Mouse (Mus musculus): ENCODE results near the gene Padi2.

Gene Padi2

DNA sequence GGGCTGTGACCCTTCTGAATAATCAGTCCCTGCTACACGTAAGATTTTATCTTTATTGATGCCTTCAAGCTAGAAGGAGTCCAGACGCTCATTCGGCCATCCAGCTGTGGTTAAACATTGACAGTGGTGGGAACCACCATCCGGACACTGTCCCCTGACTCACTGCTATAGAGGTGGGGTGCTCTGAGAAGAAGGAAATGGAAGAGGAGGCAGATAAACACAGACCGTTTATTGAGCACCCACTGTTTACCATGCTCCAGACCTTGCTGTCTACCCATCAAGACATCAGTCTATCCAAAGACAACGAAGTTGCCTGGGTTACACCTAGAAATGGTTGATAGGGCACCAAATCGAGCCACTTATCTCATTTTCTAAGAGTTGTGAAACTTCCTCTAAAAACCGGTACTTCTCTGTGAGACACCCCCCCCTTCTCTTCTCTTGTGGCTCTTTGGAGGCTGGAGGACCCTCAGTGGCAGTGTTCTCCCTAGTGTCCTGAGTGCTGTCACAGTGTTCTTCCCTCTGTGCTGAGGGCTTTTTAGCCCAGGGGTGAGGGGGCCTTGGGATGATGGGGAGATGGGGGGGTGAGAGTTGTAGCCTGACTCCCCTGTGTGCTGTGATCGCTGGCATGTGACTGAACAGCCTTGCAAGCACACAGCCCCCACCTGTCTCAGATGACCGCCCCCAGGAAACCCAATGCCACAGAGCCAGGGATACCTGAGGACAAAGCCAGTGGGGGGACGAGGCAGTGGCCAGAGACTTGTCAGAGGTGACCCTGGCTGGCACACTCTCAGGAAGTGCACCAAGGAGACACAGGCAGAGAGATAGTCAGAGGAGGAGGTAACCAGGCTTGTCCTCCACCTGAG, 14.1 kb downstream of the Padi2 start:
- no peak for ATAC-seq (ENCODE audit: low TSS enrichment)

DNA sequence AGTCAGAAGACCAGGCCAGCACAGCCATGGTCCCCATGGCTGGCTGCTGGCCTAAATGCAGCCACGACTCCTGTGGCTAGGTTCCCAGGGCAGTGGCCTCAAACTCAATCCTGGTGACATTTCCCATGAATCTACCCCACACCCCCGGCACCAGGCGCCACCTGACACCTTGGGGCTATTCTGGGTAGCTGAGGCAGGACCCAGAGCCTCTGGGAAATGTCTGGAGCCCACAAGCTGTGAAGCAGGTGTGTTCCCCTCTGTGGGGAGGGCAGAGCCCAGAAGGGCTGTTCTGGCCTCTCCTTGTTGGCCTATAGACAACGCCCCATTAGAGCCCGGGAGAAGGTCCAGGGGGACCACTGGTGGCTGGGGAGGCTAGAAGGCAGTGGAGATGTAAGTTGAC, 16.4 kb downstream of the Padi2 start:
- ATAC-seq (ENCODE audit: low TSS enrichment), result no peak

DNA sequence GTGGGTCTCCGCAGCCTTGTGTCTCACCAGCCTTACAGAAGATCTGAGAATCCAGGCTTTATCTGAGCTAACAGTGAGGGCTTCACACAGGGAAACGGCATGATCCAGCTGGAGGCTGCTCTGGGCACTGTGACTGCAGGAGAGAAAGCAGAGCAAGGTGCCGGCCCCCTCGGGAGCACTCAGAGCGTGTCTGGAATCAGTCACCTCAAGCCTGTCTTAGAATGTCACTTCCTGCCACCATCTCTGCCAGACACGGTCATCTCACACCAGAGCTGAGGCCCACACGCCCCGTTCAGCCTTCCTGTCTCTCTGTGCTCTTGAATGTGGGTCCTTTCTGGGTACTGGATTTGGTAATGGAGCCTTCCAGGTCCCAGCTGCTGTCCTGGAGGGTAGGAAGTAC, 19.5 kb downstream of the Padi2 start:
- no peak for ATAC-seq (ENCODE audit: low TSS enrichment)

DNA sequence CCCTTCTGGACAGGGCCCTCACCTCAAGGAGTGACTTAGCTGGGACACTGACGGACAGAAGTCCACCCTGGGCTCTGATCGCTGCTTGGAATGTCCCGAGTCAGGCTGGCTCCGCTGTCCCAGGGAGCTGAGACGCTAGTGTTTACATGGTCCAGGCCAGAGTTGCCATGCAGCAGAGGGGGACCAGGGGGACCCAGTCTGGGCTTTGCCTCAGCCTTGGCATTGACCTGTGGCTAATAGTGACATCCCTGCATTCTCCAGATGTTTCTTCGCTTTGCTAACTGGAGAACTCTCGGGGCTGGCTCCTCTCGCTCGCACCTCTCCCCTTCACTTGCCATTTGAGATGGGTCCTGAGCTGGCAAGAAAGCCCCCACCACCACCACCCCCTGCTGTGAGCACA, 22.2 kb downstream of the Padi2 start:
- ATAC-seq (ENCODE audit: low TSS enrichment), result no peak

DNA sequence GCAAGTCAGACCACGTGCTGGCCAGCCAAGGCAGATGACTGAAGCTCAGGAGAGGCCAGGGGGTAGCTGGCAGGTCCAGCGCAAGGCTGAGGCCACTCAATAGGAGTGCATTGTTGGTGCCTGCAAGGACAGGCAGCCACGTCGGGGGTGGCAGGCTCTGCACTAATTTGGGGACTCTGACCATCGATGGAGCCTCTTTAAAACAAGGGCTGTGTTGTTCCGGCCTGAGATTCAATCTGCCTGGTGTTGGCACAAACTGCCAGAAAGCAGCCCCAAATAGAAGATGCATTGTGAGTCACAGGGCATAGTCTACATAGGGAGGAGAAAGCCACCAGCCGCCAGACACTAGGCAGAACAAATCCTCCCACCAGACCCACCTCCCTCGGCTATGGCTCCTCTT, 23.6 kb downstream of the Padi2 start:
- ATAC-seq (ENCODE audit: low TSS enrichment), result peak; percentile 86

DNA sequence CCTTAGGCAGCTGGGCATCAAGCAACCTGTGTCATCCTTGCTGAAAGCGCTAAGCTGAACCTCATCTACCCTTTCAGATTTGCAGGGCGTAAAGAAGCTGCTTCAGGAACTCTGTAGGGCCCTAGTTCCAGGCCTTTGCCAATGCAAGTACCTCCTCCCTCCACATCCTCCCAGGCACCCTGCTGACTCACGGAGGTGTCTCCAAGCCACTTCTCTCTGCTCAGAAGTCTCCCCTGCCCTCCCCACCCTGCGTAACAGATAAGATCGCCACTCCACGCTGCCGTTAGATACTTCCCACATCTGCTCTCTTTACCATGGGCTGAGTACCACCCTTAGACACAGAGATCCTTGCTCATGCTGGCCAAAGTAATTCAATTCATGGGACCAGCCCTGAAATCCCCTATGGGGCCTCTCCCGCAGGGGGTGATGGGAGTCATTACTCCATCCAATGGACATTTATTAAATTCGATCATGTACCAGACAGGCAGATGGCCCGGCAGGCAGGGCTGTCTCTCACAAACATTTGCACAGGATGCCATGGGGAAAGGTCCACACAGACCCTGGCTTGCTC, 24.8 kb downstream of the Padi2 start:
- ATAC-seq (ENCODE audit: low TSS enrichment), result no peak

DNA sequence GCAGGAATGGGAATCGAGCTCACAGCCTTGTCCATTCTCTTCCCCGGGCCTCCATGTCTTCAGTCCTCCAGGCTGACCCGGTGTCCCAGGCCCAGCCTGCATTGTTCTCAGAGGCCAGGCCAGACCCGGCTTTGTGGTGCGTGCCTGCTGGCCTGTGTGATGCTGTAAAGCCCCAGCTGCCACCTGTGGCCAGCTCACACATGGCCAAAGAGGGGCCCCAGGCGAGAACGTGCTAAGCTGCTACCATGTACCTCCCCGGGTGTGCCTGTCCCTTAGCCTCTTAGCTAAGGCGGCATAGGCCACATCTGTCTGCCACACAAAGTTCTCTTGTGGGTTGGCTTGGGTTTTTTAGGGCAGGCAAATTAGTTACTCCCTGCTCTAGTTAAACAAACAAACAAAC, 29.5 kb downstream of the Padi2 start:
- no peak for ATAC-seq (ENCODE audit: low TSS enrichment)

DNA sequence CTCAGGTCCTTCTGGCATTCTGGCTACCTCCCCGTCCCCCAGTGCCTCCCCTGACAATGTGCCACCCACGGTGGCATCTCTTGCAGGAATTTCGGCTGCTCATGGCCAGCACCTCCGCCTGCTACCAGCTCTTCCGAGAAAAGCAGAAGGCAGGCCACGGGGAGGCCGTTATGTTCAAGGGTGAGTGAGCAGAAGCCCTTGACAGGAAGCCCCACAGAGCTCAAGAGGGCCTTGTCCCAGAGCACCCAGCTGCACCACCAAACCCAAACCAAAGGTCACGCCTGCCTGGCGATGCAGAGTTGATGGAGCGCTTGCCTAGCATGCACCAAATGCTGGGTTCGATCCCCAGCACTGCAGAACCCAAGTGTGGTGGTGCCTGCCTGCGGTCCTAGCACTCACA, 38.2 kb downstream of the Padi2 start:
- no peak for ATAC-seq (ENCODE audit: low TSS enrichment)

DNA sequence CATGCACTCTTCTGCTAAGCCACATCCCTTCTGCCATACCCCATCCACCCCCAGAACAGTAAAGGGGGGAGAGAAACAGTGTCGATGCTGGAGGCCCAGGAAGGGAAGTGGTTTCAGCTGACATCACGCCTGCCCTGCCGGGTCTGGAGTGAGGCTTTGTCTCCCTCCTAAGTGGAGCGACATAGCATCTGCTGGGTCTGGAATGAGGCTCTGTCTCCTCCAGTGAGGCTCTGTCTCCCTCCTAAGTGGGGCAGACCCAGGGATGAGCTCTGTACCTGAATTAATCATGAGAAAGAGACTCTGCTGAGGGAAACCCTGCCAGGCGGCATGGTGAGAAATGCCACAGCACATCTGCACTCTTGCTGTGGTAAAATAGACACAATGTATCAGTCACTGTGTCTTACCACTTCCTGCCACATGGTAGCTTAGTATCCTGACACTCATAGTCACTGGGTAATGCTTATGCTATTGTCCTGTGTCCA, 38.9 kb downstream of the Padi2 start:
- peak; percentile 50; the same call in 1 of the 2 replicates for ATAC-seq (ENCODE audit: low TSS enrichment)

DNA sequence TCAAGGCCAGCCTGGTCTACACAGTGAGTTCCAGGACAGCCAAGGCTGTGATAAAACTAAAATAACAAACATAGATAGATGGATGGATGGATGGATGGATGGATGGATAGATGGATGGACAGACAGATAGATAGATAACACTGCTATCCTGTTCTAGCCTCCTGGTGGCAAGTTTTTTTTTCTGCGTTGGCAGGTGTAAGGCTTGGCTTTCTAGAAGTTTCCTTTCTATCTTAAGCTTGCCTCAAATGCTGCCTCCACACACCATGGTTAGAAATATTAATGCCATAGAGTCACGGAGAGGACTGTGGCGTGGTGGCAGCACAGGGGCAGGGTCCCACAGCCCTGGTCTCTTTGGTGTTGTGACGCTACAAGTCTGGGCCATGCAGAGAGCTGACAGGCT, 39.4 kb downstream of the Padi2 start:
- ATAC-seq (ENCODE audit: low TSS enrichment), result no peak

DNA sequence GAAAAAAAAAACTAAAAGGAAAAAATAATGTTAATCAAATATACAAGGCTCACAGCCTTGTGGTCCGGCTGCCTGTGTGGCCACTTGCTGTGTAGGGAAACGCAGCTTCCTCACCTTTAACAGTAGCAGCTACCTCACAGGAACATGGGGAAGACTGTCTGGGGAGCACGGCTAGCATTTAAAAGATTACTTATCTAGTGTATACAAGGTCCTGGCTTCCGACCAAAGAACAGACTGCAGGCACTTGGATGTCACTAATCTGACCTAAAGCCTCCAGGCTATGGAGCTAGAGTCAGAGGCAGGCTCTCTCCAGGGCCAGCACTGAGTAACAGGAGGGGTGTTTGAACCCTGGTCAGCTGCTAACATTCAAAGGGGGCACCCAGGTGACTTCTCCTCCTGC, 39.9 kb downstream of the Padi2 start:
- ATAC-seq (ENCODE audit: low TSS enrichment), result no peak

DNA sequence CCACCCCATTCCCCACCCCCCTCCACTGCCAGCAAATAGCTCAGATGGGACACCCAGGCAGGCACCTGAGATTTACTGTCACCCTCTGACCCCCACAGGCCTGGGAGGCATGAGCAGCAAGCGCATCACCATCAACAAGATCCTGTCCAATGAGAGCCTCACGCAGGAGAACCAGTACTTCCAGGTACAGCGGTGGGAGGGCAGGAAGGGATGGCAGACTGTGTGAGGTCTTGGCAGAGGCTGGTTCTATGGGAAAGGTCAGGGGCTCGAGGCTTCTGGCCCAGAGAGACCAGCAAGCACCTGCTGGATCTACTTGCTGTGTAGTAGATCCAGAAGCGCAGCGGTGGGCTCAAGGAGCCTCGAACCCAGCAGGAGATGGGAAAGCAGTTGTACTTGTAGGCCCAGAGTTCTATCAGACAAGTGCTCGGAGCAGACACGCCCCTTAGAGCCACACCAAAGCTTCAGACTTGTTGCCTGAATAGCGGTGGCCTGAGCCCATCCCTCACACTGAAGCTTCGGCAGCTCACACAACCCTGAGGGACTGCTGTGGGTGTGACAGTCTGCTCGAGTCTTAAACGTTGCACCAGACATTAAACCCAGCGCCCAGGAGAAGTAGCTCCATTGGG, 40.5 kb downstream of the Padi2 start:
- ATAC-seq (ENCODE audit: low TSS enrichment), result no peak

DNA sequence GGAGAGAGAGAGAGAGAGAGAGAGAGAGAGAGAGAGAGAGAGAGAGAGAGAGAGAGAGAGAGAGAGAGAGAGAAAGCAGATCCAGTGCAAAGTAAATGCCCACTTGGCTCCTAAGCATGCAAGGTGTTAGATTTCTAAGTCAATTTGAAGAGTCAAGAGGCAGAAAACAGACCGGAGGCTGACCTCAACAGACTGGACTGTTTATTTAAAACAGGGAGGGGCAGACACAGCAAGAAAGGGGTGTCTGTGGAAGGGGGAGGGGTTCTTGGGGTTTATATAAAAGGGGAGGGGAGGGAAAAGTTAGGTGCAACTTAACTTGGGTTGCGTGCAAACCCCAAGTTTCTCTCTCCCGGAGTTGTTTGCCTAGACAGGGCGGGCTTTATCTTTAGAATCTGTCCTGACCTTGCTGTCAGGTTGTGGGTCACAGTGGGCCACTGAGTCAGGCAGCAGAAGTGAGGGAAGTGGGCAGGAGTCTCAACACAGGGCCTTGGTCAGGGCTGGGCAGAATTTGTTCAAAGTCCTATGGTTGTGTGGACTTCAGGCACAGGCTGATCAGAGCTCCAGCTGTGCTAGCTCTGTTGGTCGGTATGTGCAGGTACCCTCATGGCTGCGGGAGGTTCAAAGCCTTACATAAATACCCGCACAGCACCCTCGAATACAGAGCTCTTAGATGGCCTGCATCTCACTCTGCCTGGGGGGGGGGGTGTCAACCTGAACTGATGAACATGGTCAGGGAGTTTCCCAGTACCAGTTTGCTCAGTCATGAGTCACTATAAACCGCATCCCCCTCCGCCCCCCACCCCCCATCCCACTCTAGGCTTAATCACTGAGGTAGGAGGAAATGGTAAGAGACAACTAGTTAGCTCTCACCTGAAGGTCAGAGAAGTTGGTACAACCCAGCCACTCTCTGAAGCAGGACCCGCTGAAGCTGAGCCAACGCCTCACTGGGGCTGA, 41.6 kb downstream of the Padi2 start:
- no peak for ATAC-seq (ENCODE audit: low TSS enrichment)

DNA sequence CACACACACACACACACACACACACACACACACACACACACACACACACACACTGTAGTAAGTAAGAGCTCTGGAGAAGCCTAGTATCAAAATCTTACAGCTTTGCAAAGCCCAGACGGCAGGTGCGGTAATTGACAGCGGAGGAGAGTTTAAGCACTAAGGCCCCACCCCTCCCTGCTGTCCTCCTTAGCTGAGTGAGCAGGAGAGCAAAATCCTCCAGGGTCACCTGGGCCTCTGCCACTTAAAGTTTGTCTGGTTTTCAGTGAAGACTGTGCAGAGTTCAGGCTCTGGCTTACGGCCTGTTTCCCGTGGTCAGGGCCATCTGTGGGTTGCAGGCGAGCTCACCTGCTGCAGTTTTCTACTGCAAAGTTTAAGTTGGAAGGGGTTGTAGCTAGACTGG, 42.3 kb downstream of the Padi2 start:
- no peak for ATAC-seq (ENCODE audit: low TSS enrichment)

DNA sequence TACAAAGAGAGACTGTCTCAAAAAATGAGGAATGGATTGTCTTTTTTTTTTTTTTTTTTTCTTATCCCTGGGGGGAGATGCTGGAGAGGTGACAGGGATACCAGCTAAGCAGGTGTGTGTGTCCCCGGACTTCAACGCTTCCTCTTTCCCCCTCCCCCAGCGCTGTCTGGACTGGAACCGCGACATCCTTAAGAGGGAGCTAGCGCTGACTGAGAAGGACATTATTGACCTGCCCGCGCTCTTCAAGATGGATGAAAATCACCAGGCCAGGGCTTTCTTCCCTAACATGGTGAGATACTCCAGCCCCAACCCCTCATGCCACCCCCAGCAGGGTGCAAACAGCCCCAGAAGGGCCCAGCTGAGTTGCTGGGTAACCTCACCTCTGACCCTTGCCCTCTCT, 42.9 kb downstream of the Padi2 start:
- no peak for ATAC-seq (ENCODE audit: low TSS enrichment)

DNA sequence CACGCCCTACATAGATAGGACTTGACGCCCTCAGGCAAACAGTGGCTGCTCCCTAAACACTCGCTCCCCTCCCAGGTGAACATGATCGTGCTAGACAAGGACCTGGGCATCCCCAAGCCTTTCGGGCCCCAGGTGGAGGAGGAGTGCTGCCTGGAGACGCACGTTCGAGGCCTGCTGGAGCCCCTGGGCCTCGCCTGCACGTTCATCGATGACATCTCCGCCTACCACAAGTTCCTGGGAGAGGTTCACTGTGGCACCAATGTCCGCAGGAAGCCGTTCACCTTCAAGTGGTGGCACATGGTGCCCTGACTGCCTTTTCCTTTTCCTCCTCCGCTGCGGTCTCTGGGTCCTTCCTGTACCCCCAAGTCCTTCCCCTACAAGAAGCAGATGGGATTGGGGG, 43.5 kb downstream of the Padi2 start:
- ATAC-seq (ENCODE audit: low TSS enrichment), result no peak

DNA sequence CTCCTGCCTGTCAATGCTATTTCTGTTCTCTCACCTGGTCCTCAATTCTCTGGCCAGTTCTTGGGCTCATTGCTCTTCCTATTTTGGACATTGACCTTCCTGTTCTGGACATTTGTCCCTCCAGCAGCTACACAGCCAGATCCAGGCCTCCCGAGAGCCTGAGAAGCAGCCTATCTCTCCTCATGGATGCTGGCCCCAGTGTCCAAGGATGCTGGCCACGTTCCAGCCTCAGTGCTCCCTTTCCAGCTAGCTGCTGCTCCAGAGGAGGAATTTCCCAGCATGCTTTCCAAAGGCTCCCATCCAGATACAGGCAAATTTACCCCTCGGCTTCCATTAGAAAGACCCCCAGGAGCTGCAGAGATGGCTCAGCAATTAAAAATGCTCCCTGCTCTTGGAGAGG, 44.4 kb downstream of the Padi2 start:
- no peak for ATAC-seq (ENCODE audit: low TSS enrichment)

DNA sequence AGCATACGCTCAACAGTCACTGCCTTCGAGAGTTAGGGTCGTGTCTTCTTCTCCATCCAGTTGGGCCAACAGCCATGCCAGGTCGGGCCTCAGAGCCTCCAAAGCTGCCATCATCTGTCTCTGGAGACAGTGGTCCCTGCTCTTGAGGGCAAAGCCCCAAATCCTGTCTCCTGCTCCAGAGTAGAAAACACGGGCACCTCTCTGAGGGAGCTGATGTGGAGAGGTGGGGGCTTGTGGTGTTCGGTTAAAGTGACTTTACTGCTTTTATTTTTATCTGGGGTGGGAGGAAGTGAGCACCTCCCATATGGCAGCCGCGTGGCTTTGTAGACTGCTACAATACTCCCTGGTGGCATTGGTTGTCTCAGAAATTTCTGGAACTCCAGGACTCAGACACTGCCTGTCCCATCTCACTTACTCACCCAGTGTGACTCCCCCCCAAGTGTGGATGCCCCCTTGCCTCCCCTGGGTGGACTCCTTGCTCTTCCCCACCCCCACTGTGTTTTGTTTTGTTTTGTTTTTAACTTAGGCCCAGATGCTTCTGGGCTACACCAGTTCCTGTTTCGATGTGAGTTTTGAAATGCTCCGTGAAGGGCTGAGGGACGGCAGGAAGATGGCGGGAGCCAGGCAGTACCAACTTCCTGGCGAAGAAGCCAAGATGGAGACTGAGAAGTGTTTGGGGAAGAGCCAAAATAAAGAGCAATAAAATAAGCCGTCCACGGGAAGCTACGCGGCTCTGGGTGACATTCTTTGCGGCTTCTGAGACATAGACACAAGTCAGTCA, 45.9 kb downstream of the Padi2 start:
- no peak for ATAC-seq (ENCODE audit: low TSS enrichment)

DNA sequence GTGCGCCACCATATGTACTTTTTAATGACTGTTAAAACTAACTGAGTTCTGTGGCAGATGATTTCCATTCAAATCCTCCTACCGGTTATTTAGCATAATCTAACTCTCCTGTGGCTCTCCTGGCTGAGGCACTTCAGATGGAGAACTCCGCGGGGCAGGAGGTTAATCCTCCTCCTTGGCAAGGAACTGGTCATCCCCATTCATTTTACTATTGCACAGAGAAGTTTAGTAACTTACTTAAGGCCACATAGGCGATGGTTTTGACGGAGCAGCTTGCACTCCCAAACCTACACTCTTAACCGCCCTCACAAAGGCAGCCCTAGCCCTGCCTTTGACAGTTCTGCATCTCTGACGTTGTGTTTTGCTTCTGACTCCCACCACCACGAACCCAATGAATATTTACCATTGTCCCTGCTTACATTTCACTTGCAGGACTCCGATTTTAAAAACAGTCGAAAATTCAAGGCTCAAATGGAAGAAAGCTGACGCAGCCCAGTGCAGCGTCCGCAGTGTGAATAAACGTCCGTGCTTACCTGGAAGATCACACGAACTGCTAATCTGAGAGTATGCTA, 51.1 kb downstream of the Padi2 start:
- ATAC-seq (ENCODE audit: low TSS enrichment), result no peak; the same call in 1 of the 2 replicates

DNA sequence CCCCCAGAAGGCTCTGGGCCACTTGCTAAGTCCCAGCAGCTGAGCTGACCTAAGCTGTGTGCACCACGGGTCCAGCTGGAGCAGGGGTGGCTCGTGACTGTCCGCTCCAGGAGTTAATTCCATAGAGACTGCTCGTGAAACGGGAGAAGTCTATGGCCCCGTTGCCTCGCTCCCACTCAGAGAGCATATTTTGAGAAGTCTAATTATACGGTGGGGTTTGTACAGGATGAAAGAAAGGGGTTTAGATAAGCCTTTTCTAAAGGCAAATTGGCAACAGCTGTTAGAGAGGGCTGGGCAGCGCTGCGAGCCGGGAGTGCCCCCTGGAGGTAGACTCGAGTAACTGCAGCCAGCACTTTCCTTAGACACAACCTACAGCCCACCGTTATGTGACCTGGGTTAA, 51.6 kb downstream of the Padi2 start:
- ATAC-seq (ENCODE audit: low TSS enrichment), result peak; percentile 26

DNA sequence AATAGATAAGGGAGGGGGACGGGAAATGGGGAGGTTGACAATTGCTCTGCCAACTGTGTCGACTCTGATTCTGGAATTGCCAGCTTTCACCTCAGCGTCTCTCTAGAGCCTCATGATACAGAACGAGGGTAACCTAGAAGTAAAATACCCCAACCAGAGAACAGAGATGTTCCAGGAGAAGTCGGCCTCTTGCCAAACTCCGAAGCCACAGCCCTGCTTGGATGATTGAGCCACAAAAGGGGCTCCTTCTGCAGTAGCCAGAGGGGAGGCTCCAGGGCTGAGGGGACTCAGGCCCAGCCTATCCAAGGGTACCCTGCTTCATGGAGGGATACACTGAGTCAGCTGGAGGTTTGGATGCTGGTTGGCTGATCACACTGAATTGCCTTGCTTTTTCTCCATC, 52.2 kb downstream of the Padi2 start:
- no peak for ATAC-seq (ENCODE audit: low TSS enrichment)
